Mouse (Mus musculus) Patski (cell line): ENCODE data around the gene Gucy2c. TPM values are rescaled to one million over a fixed set of nuclear protein-coding genes. Genes with fewer than 3 reads are reported as not detected.
A peak's percentile ranks its signal among the peaks of the same experiment; 100 is the strongest.

Experiments used
- ATAC-seq: fragments of 100-300 bp; one replicate; pipeline ENCODE4 v1.8.0; 2021
- CTCF ChIA-PET: fragments of 350-600 bp; sonication (Branson Sonifier 250); formaldehyde crosslinking; loops from one replicate; lab custom pipeline; 2022; ENCODE audit warnings: inconsistent platforms; lab: Charles Lee
- POLR2A ChIA-PET: fragments of 350-600 bp; sonication (Branson Sonifier 250); formaldehyde crosslinking; loops from one replicate; lab custom pipeline; 2022; ENCODE audit warnings: antibody characterized with exemption, inconsistent platforms; lab: Charles Lee
- DNase-seq: peaks from one replicate; pipeline ENCODE4 v3.0.0-alpha.2; 2011; ENCODE audit warnings: low read depth, low spot score
- H3K27me3 ChIP-seq: fragments of 371-371 bp; one replicate; pipeline ENCODE4 v1.5.1; 2021
- CTCF ChIP-seq: fragments of 100-300 bp; IDR thresholded peaks from one replicate; pipeline ENCODE4 v1.5.1; 2021
- in situ Hi-C: fragments of 300-500 bp; cut with MboI; formaldehyde crosslinking; loops from 3 replicates; pipeline ENCODE4 v1.11.1; 2018; ENCODE audit warnings: low pct_unique_long_range_greater_than_20kb, mixed read lengths
- polyA plus RNA-seq: library from polyadenylated mRNA; unstranded; gene quantifications from one replicate; pipeline ENCODE4 v1.2.3, GENCODE M21; 2021

Gene Gucy2c
- polyA plus RNA-seq, 1 experiment from 2014 or later: 0.01 TPM

DNA sequence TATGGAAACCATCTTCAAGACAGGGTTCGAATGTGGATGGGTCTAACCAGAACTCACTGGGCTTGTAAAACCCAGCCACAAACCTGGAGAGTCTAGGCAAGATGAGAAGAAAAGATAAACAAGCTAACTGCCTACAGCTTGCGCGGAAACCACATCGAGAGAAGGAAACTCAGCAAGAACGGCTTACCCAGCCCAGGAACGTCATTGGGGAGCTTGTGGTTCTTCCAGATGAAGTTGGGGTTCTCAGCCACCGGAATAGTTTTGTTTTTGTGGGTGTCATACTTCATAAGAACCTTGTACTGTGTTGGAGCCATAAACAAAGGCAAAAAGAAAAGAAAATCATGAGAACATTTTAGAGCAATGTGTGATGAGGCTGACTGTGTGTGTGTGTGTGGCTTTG, 37.8 kb downstream of the Gucy2c start:
- TF ChIP-seq CTCF: no peak
- no peaks in the 10 kb centered on the region for H3K27me3 ChIP-seq
- in situ Hi-C loops: no loop called here
- DNase-seq (no peak), ATAC-seq (no peak)
- ChIA-PET POLR2A (no interaction called here), CTCF (interaction anchor here (0.9 to 1.1 kb wide), 2 partner anchors 122 to 321 kb away, joined by 3 to 4 read pairs; no protein-coding TSS in a partner anchor)

DNA sequence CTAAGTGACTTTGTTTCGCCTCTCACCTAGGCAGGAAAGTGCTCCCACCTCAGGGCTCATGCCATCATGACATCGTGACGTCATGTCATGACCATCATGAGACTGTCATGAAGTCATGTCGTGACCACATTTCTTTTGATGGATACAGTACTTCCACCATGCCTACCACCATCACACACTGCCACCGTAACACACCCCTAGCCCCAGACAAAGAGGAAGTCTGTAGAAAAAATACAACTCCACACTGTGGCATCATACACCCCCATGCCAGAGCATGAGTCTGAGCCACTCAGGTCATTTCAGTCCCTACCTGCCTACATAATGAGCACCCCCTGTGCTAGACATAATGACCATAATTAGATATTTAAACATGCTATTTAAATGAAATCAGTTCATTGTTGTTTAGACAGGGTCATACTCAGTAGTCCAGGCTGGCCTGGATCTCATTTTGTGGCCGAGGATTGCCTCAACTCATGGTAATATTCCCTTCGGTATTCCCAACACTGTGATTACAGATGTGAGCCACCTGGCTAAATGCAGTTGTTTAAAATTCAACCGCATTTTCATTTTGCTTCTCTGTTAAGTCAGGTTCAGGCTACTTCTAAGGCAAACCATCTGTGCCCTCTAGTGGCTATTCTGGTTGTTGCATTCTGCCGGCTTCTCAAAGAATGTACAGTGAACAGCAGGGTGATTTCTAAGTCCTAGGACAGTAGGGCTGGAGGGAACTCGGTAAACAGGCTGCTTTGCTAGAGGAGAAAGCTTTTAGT, 39.0 kb downstream of the Gucy2c start:
- in situ Hi-C loops: no loop called here
- DNase-seq: no peak

GRCm38 (mm10) chr6:136741281-136741680, 40.3 kb downstream of the Gucy2c start:
- in situ Hi-C loops: no loop called here
- TF ChIP-seq CTCF: no peak
- H3K27me3 ChIP-seq: no peaks in the 10 kb centered on the region
- CTCF ChIA-PET: no interaction called here
- ATAC-seq (no peak), DNase-seq (no peak)
- POLR2A ChIA-PET: no interaction called here

More for the DNA sequence above, 39.0 kb downstream of the Gucy2c start:
- CTCF ChIA-PET: interaction anchor here (0.7 to 1.1 kb wide), 2 partner anchors 33 to 121 kb away, joined by 3 to 4 read pairs; no protein-coding TSS in a partner anchor
- peak; percentile 84 for TF ChIP-seq CTCF
- POLR2A ChIA-PET: no interaction called here
- H3K27me3 ChIP-seq: no peaks in the 10 kb centered on the region
- peak; percentile 85 for ATAC-seq

DNA sequence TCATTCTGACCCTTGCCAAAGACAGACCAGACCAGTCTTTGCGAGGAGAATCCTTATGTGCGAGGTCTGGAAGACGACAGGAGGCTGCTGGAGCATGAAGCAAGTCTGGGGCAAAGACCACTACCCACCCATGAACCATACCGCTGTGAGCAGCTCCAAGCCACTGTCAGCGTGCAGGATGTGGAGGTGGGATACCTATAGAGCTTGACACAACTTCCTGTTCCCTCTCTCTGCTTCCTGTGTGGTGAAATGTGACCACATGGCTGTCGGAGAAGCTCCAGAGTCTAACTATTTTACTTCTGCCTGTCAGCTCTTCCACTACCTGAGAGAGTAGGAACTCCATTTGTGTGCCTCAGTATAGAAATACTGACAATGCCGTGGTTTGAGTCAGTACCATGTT, 45.8 kb downstream of the Gucy2c start:
- ATAC-seq: no peak
- POLR2A ChIA-PET: no interaction called here

GRCm38 (mm10) chr6:136728144-136728543, 53.4 kb downstream of the Gucy2c start:
- no peak for TF ChIP-seq CTCF
- DNase-seq (no peak), ATAC-seq (no peak)
- CTCF ChIA-PET: no interaction called here
- in situ Hi-C loops: no loop called here
- no peaks in the 10 kb centered on the region for H3K27me3 ChIP-seq
- POLR2A ChIA-PET: no interaction called here

More for the DNA sequence above, 45.8 kb downstream of the Gucy2c start:
- in situ Hi-C loops: loop anchor here (5.0 kb wide), 2 partner anchors 108 to 313 kb away; no protein-coding TSS in a partner anchor
- H3K27me3 ChIP-seq: no peaks in the 10 kb centered on the region
- no peak for TF ChIP-seq CTCF
- DNase-seq: no peak
- CTCF ChIA-PET: no interaction called here

GRCm38 (mm10) chr6:136723171-136723570, 58.4 kb downstream of the Gucy2c start:
- in situ Hi-C loops: no loop called here
- ChIA-PET POLR2A (interaction anchor here (0.6 kb wide), 1 partner anchor 244 kb away, joined by 5 read pairs; no protein-coding TSS in a partner anchor), CTCF (interaction anchor here (1.0 to 3.9 kb wide), 2 partner anchors 17 to 102 kb away, joined by 4 to 21 read pairs; no protein-coding TSS in a partner anchor)

DNA sequence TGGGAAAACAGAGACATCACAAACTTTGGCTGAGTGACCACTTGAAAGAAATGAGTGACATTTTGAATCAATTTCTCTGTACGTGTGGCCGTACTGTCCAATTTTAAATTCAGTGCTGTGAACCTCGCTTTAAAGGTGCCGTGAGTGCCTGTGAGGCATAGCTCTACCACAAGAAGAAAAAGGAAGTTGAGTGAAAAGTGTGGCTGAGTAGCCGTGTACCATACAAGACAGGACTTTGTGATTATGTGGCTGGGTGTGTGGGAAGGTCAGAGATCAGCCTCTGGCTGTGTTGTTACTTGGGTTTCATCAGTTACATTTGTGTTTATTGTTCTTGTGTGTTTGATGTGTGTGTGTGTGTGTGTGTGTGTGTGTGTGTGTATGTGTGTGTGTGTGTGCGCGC, 59.0 kb downstream of the Gucy2c start:
- CTCF ChIA-PET: interaction anchor here (1.0 to 3.9 kb wide), 3 partner anchors 13 to 102 kb away, joined by 4 to 21 read pairs (median 5); no protein-coding TSS in a partner anchor
- in situ Hi-C loops: no loop called here
- DNase-seq: no peak
- no peaks in the 10 kb centered on the region for H3K27me3 ChIP-seq
- no peak for ATAC-seq
- POLR2A ChIA-PET: no interaction called here
- TF ChIP-seq CTCF: no peak

More at GRCm38 (mm10) chr6:136723171-136723570, 58.4 kb downstream of the Gucy2c start:
- ATAC-seq (no peak), DNase-seq (no peak)
- no peak for TF ChIP-seq CTCF
- no peaks in the 10 kb centered on the region for H3K27me3 ChIP-seq

- in situ Hi-C loops: no loop called here
- CTCF ChIA-PET: interaction anchor here (1.1 to 3.9 kb wide), 6 partner anchors 12 to 299 kb away, joined by 3 to 21 read pairs (median 4); no protein-coding TSS in a partner anchor
- POLR2A ChIA-PET: no interaction called here
- H3K27me3 ChIP-seq: no peaks in the 10 kb centered on the region
- TF ChIP-seq CTCF: peak; percentile 70
- ATAC-seq (peak; percentile 28), DNase-seq (no peak)
These were observed 59.6 kb downstream of the Gucy2c start for GRCm38 (mm10) chr6:136721925-136722324.

DNA sequence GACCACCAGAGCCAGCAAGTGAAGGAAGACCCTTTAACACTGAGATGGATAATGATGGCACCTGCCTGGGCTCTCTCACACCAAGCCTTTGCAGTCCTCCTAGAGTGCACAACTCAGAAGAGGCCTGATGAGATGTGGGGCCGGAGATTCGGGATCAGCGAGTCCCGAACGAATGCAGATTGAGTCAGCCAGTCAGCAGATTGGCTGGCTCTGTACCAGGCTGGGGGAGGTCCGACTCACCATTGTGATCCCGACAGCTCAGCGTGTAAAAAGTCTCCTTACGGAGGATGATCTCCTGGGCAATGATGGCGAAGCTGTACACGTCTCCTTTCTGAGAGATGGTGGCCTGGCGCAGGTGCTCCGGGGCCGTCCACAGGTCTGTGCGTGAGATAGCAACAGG, 61.1 kb downstream of the Gucy2c start:
- TF ChIP-seq CTCF: no peak
- CTCF ChIA-PET: interaction anchor here (1.7 to 3.9 kb wide), 2 partner anchors 17 to 99 kb away, joined by 4 to 21 read pairs; no protein-coding TSS in a partner anchor
- H3K27me3 ChIP-seq: no peaks in the 10 kb centered on the region
- DNase-seq: no peak
- POLR2A ChIA-PET: no interaction called here
- in situ Hi-C loops: no loop called here
- ATAC-seq: no peak

- POLR2A ChIA-PET: no interaction called here
- in situ Hi-C loops: no loop called here
- no peaks in the 10 kb centered on the region for H3K27me3 ChIP-seq
- no peak for TF ChIP-seq CTCF
- ATAC-seq: no peak
- CTCF ChIA-PET: no interaction called here
- no peak for DNase-seq
These were observed 65.6 kb downstream of the Gucy2c start for GRCm38 (mm10) chr6:136715881-136716431.
